Mouse (Mus musculus) fibroblast of lung, adult 2 months (primary cell): ENCODE data around the gene Nr5a2.
A peak's percentile ranks its signal among the peaks of the same experiment; 100 is the strongest.

Experiments used
- DNase-seq: peaks from one replicate; pipeline ENCODE4 v3.0.0-alpha.2; 2011; ENCODE audit warnings: low read depth

Nr5a2 gene

GRCm38 (mm10) chr1:136909494-136910037 is 50.7 kb downstream of the Nr5a2 start:
- DNase-seq = no peak

GRCm38 (mm10) chr1:136898130-136898529 is 62.1 kb downstream of the Nr5a2 start:
- no peak for DNase-seq

- DNase-seq = no peak
Observed at GRCm38 (mm10) chr1:136896351-136896750, 63.9 kb downstream of the Nr5a2 start.

- DNase-seq = no peak
Observed at GRCm38 (mm10) chr1:136895877-136896276, 64.4 kb downstream of the Nr5a2 start.

- DNase-seq = no peak
Observed at GRCm38 (mm10) chr1:136894753-136895152, 65.5 kb downstream of the Nr5a2 start.

GRCm38 (mm10) chr1:136893162-136893561 is 67.1 kb downstream of the Nr5a2 start:
- no peak for DNase-seq

- DNase-seq = no peak
Observed at GRCm38 (mm10) chr1:136890439-136890838, 69.8 kb downstream of the Nr5a2 start.

GRCm38 (mm10) chr1:136888704-136889103 is 71.5 kb downstream of the Nr5a2 start:
- DNase-seq = no peak

GRCm38 (mm10) chr1:136886678-136887077 is 73.6 kb downstream of the Nr5a2 start:
- no peak for DNase-seq

GRCm38 (mm10) chr1:136883458-136884174 is 76.6 kb downstream of the Nr5a2 start:
- DNase-seq = no peak

- DNase-seq = no peak
Observed at GRCm38 (mm10) chr1:136880260-136880659, 80.0 kb downstream of the Nr5a2 start.

- DNase-seq = no peak
Observed at GRCm38 (mm10) chr1:136875006-136875405, 85.2 kb downstream of the Nr5a2 start.

- DNase-seq = no peak
Observed at GRCm38 (mm10) chr1:136868955-136869354, 91.3 kb downstream of the Nr5a2 start.

- DNase-seq = no peak
Observed at GRCm38 (mm10) chr1:136868285-136868684, 92.0 kb downstream of the Nr5a2 start.

- peak; percentile 63 for DNase-seq
Observed at GRCm38 (mm10) chr1:136866481-136867092, 93.7 kb downstream of the Nr5a2 start.

- no peak for DNase-seq
Observed at GRCm38 (mm10) chr1:136863209-136863608, 97.0 kb downstream of the Nr5a2 start.

GRCm38 (mm10) chr1:136859454-136859853 is 100.8 kb downstream of the Nr5a2 start:
- DNase-seq = no peak

GRCm38 (mm10) chr1:136858724-136859123 is 101.5 kb downstream of the Nr5a2 start:
- no peak for DNase-seq

- no peak for DNase-seq
Observed at GRCm38 (mm10) chr1:136856104-136856503, 104.1 kb downstream of the Nr5a2 start.

- no peak for DNase-seq
Observed at GRCm38 (mm10) chr1:136848791-136849190, 111.5 kb downstream of the Nr5a2 start.

GRCm38 (mm10) chr1:136846081-136846480 is 114.2 kb downstream of the Nr5a2 start:
- no peak for DNase-seq

- DNase-seq = no peak
Observed at GRCm38 (mm10) chr1:136845341-136845740, 114.9 kb downstream of the Nr5a2 start.

GRCm38 (mm10) chr1:136840512-136840911 is 119.7 kb downstream of the Nr5a2 start:
- no peak for DNase-seq
